Mouse (Mus musculus) limb, embryonic 15.5 days (tissue): Measurements from ENCODE around the gene B3gnt8. TPM values are rescaled to one million over a fixed set of nuclear protein-coding genes. Genes with fewer than 3 reads are reported as not detected.
A peak's percentile ranks its signal among the peaks of the same experiment; 100 is the strongest.

Source experiments
- ATAC-seq: fragments of 200-750 bp; cut with Nextera tagmentation; 2 replicates; pipeline ENCODE4 v1.8.0; 2017; ENCODE audit warnings: low read depth, moderate TSS enrichment; ENCODE audit not compliant: insufficient number of reproducible peaks, low FRiP score, low TSS enrichment
- H3K27ac ChIP-seq: fragments of 300-500 bp; sonication (generic); 2 replicates; pipeline ENCODE4 v1.5.1; 2015; ENCODE audit warnings: moderate library complexity, mild to moderate bottlenecking, inconsistent platforms
- H3K27me3 ChIP-seq: fragments of 300-500 bp; sonication (generic); 2 replicates; pipeline ENCODE4 v1.6.1; 2015; ENCODE audit warnings: inconsistent platforms
- H3K36me3 ChIP-seq: fragments of 300-500 bp; sonication (generic); 2 replicates; pipeline ENCODE4 v1.6.1; 2015; ENCODE audit warnings: inconsistent platforms
- H3K4me1 ChIP-seq: fragments of 300-500 bp; sonication (generic); 2 replicates; pipeline ENCODE4 v1.6.1; 2015; ENCODE audit warnings: inconsistent platforms
- H3K4me2 ChIP-seq: fragments of 300-500 bp; sonication (generic); 2 replicates; pipeline ENCODE4 v1.6.1; 2015; ENCODE audit warnings: mild to moderate bottlenecking, inconsistent platforms
- H3K4me3 ChIP-seq: fragments of 300-500 bp; sonication (generic); 2 replicates; pipeline ENCODE4 v1.5.1; 2015; ENCODE audit warnings: mild to moderate bottlenecking, inconsistent platforms
- H3K9ac ChIP-seq: fragments of 300-500 bp; sonication (generic); 2 replicates; pipeline ENCODE4 v1.6.1; 2015; ENCODE audit warnings: inconsistent platforms
- H3K9me3 ChIP-seq: fragments of 300-500 bp; sonication (generic); 2 replicates; pipeline ENCODE4 v1.6.1; 2016; ENCODE audit warnings: inconsistent platforms
- WGBS: fragments of 180-500 bp; shearing (Covaris S2); methylation state at CpG from one replicate; pipeline ENCODE4 v1.1.7; 2015; 5-methylcytosine and 5-hydroxymethylcytosine counted together
- polyA plus RNA-seq: library from polyadenylated mRNA; unstranded; fragments of >200 nt; fragmentation: Nextera tagmentation; extraction: Ambion mirVana; gene quantifications from 2 replicates; pipeline ENCODE4 v1.2.1, GENCODE M21; 2015

Gene B3gnt8
- polyA plus RNA-seq, 1 experiment from 2014 or later, result 9.3 TPM

GRCm38 (mm10) chr7:25620751-25621150 is 5.7 kb upstream of the B3gnt8 start:
- Histone ChIP-seq H3K4me3 (no peak overlapping the region), H3K4me1 (peaks cover 10% of the 10 kb centered on the region; the same call in 1 of the 2 replicates), H3K27ac (no peak overlapping the region), H3K36me3 (peaks cover 38% of the 10 kb centered on the region), H3K4me2 (no peak overlapping the region), H3K9me3 (no peaks in the 10 kb centered on the region), H3K9ac (no peak overlapping the region), H3K27me3 (no peaks in the 10 kb centered on the region)
- WGBS, result 93% methylated on average over 11 of the region's 11 CpGs
- ATAC-seq, result no peak

- H3K27me3 ChIP-seq, result peaks cover 6% of the 10 kb centered on the region; the same call in 1 of the 2 replicates
- H3K9ac ChIP-seq, result no peak overlapping the region
- H3K4me1 ChIP-seq, result peaks cover 36% of the 10 kb centered on the region
- H3K4me2 ChIP-seq, result no peak overlapping the region
- H3K9me3 ChIP-seq, result no peaks in the 10 kb centered on the region
- H3K27ac ChIP-seq, result no peak overlapping the region
- no peak for ATAC-seq
- H3K4me3 ChIP-seq, result no peak overlapping the region
- 89% methylated on average over 11 of the region's 11 CpGs for WGBS
- peaks cover 41% of the 10 kb centered on the region for H3K36me3 ChIP-seq
Observed at GRCm38 (mm10) chr7:25623857-25624370, 2.5 kb upstream of the B3gnt8 start.

GRCm38 (mm10) chr7:25624851-25625250 is 1.6 kb upstream of the B3gnt8 start:
- 60% methylated on average over 5 of the region's 5 CpGs for WGBS
- no peak overlapping the region for H3K9ac ChIP-seq
- peak overlapping the region; percentile 24; the same call in 1 of the 2 replicates for H3K27ac ChIP-seq
- peaks cover 33% of the 10 kb centered on the region for H3K4me1 ChIP-seq
- ATAC-seq, result no peak
- H3K27me3 ChIP-seq, result peaks cover 8% of the 10 kb centered on the region; the same call in 1 of the 2 replicates
- no peak overlapping the region for H3K4me2 ChIP-seq
- no peak overlapping the region for H3K4me3 ChIP-seq
- H3K36me3 ChIP-seq, result peaks cover 50% of the 10 kb centered on the region
- H3K9me3 ChIP-seq, result no peaks in the 10 kb centered on the region

GRCm38 (mm10) chr7:25625594-25626250 is 732 bp upstream of the B3gnt8 start:
- 72% methylated on average over 10 of the region's 10 CpGs for WGBS
- Histone ChIP-seq H3K4me1 (peaks cover 30% of the 10 kb centered on the region), H3K36me3 (peaks cover 58% of the 10 kb centered on the region), H3K27me3 (peaks cover 8% of the 10 kb centered on the region; the same call in 1 of the 2 replicates), H3K9ac (no peak overlapping the region), H3K9me3 (no peaks in the 10 kb centered on the region), H3K4me3 (no peak overlapping the region), H3K27ac (peak overlapping the region; percentile 72), H3K4me2 (no peak overlapping the region)
- no peak for ATAC-seq

GRCm38 (mm10) chr7:25627431-25628322 is 1.2 kb downstream of the B3gnt8 start:
- 17% methylated on average over 38 of the region's 38 CpGs for WGBS
- H3K4me2 ChIP-seq, result peak overlapping the region; percentile 77
- peaks cover 8% of the 10 kb centered on the region; the same call in 1 of the 2 replicates for H3K27me3 ChIP-seq
- peak overlapping the region; percentile 44 for H3K4me3 ChIP-seq
- no peaks in the 10 kb centered on the region for H3K9me3 ChIP-seq
- H3K36me3 ChIP-seq, result peaks cover 58% of the 10 kb centered on the region
- peak overlapping the region; percentile 45 for H3K9ac ChIP-seq
- peaks cover 30% of the 10 kb centered on the region for H3K4me1 ChIP-seq
- H3K27ac ChIP-seq, result no peak overlapping the region; the same call in 1 of the 2 replicates
- ATAC-seq, result 0 out of 2 replicates have a peak, but pooled peaks have one; percentile 10

- H3K4me2 ChIP-seq, result peak overlapping the region; percentile 77
- peaks cover 30% of the 10 kb centered on the region for H3K4me1 ChIP-seq
- H3K27ac ChIP-seq, result no peak overlapping the region
- peaks cover 8% of the 10 kb centered on the region; the same call in 1 of the 2 replicates for H3K27me3 ChIP-seq
- H3K9ac ChIP-seq, result no peak overlapping the region
- H3K4me3 ChIP-seq, result peak overlapping the region; percentile 44
- H3K36me3 ChIP-seq, result peaks cover 62% of the 10 kb centered on the region
- ATAC-seq, result no peak
- 52% methylated on average over 8 of the region's 8 CpGs for WGBS
- H3K9me3 ChIP-seq, result no peaks in the 10 kb centered on the region
Observed at GRCm38 (mm10) chr7:25628323-25628620, 1.8 kb downstream of the B3gnt8 start.

GRCm38 (mm10) chr7:25632679-25633078 is 6.2 kb downstream of the B3gnt8 start:
- peaks cover 61% of the 10 kb centered on the region for H3K36me3 ChIP-seq
- H3K27me3 ChIP-seq, result peaks cover 8% of the 10 kb centered on the region; the same call in 1 of the 2 replicates
- no peak overlapping the region for H3K27ac ChIP-seq
- no peak for ATAC-seq
- no peaks in the 10 kb centered on the region for H3K9me3 ChIP-seq
- no peak overlapping the region for H3K4me2 ChIP-seq
- peaks cover 14% of the 10 kb centered on the region for H3K4me1 ChIP-seq
- H3K4me3 ChIP-seq, result no peak overlapping the region
- WGBS, result 84% methylated on average over 5 of the region's 5 CpGs
- no peak overlapping the region for H3K9ac ChIP-seq

GRCm38 (mm10) chr7:25636373-25636772 is 9.9 kb downstream of the B3gnt8 start:
- ATAC-seq, result no peak
- Histone ChIP-seq H3K9ac (no peak overlapping the region), H3K27ac (no peak overlapping the region), H3K9me3 (no peaks in the 10 kb centered on the region), H3K36me3 (peaks cover 65% of the 10 kb centered on the region), H3K4me3 (no peak overlapping the region), H3K27me3 (no peaks in the 10 kb centered on the region), H3K4me2 (no peak overlapping the region), H3K4me1 (no peaks in the 10 kb centered on the region)
- 28% methylated on average over 3 of the region's 3 CpGs for WGBS

- H3K27me3 ChIP-seq, result no peaks in the 10 kb centered on the region
- H3K36me3 ChIP-seq, result peaks cover 61% of the 10 kb centered on the region
- H3K9me3 ChIP-seq, result no peaks in the 10 kb centered on the region
- H3K27ac ChIP-seq, result no peak overlapping the region
- H3K4me3 ChIP-seq, result no peak overlapping the region
- H3K4me2 ChIP-seq, result no peak overlapping the region
- H3K4me1 ChIP-seq, result no peaks in the 10 kb centered on the region
- no peak overlapping the region for H3K9ac ChIP-seq
- WGBS, result 90% methylated on average over 5 of the region's 5 CpGs
- ATAC-seq, result no peak
Observed at GRCm38 (mm10) chr7:25637099-25637498, 10.6 kb downstream of the B3gnt8 start.

- no peak overlapping the region for H3K4me3 ChIP-seq
- no peaks in the 10 kb centered on the region for H3K4me1 ChIP-seq
- 87% methylated on average over 4 of the region's 4 CpGs for WGBS
- peaks cover 46% of the 10 kb centered on the region for H3K36me3 ChIP-seq
- H3K4me2 ChIP-seq, result no peak overlapping the region
- H3K27me3 ChIP-seq, result no peaks in the 10 kb centered on the region
- no peak overlapping the region for H3K27ac ChIP-seq
- ATAC-seq, result no peak
- H3K9ac ChIP-seq, result no peak overlapping the region
- no peaks in the 10 kb centered on the region for H3K9me3 ChIP-seq
Observed at GRCm38 (mm10) chr7:25639754-25640153, 13.3 kb downstream of the B3gnt8 start.

- Histone ChIP-seq H3K9me3 (no peaks in the 10 kb centered on the region), H3K9ac (no peak overlapping the region), H3K36me3 (peaks cover 29% of the 10 kb centered on the region), H3K4me2 (no peak overlapping the region), H3K4me3 (no peak overlapping the region), H3K27me3 (no peaks in the 10 kb centered on the region), H3K27ac (no peak overlapping the region), H3K4me1 (0 out of 2 replicates have a peak, but pooled peaks cover 4% of the 10 kb centered on the region)
- no peak for ATAC-seq
- WGBS, result 80% methylated on average over 10 of the region's 10 CpGs
Observed at GRCm38 (mm10) chr7:25644136-25644535, 17.7 kb downstream of the B3gnt8 start.

- H3K27ac ChIP-seq, result no peak overlapping the region
- H3K9ac ChIP-seq, result no peak overlapping the region
- no peak for ATAC-seq
- no peaks in the 10 kb centered on the region for H3K9me3 ChIP-seq
- 76% methylated on average over 4 of the region's 4 CpGs for WGBS
- 0 out of 2 replicates have a peak, but pooled peaks cover 4% of the 10 kb centered on the region for H3K4me1 ChIP-seq
- no peak overlapping the region for H3K4me3 ChIP-seq
- H3K36me3 ChIP-seq, result peaks cover 26% of the 10 kb centered on the region
- H3K27me3 ChIP-seq, result no peaks in the 10 kb centered on the region
- H3K4me2 ChIP-seq, result no peak overlapping the region
Observed at GRCm38 (mm10) chr7:25644631-25645030, 18.2 kb downstream of the B3gnt8 start.
